Mouse (Mus musculus): Measurements from ENCODE around the gene Nln.

Nln gene

DNA sequence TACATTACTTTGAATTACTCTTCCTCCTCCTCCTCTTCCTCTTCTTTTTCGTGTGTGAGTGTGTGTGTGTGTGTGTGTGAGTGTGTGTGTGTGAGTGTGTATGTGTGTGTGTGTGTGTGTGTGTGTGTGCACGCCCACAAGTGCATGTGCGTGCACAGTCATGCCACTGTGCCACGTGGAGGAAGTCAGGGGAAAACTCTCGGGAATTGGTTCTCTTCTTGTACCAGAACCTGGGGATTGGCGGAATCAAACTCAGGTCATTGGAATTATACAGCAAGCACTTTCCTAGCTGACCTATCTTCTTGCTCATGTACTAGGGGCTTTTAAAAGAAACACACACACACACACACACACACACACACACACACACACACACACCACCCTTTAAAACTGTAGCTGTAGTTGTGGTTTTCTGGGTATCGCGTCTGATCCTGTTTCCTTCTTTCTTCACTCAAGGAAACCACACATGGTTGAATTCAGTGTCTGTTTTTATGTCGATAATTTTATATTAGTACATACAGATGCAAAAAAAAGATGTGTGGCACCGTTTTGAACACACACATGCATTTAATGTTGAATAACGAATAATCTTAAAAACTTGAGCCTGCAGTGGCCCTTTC lies 97.1 kb downstream of the Nln start:
- no peak for DNase-seq

DNA sequence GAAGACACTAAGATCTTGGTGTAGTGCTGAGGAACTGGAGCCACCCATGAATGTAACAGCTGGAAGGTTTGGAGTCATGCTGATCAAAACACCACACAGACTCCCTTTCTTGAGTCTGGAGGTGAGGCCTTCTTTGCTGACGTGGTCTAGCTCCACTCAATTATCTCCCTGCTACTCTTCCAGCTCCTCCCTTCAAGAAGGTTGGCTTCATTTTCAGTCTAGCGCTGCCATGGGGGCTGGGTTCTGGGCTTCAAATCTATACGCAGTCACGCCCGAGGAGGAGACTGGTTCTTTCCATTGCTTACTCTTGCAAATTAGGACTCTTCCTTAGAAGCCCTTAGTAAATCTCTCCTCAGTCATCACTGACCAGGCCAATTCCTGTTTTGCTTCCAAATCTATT lies 98.1 kb downstream of the Nln start:
- DNase-seq: no peak

DNA sequence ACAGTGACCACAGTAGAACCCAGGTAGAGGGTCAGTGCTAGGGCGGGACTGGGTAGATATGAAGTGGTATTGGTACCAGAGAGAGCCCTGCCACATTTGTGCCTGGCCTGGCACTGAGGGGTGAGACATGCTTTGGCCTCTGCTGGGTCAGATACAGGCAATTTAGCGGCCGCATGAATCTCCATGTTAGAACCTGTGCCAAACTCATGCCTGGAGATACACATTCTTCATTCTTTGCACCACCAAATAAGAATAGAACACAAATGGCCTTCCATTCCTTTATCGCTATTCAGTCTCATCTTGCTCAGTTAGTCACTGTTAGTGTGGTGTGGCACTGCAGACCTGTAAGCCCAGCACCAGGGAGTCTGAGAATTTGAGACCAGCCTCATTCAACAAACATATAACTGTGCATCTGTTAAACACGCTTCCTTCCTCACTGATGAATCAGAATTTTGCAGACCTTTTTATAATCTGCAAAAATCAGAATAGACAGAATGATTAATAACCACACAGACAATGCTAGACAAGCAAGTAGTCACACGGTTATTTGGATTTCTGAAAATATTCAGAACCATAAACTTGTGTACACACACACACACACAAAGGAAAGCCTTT lies 104.1 kb downstream of the Nln start:
- no peak for DNase-seq

DNA sequence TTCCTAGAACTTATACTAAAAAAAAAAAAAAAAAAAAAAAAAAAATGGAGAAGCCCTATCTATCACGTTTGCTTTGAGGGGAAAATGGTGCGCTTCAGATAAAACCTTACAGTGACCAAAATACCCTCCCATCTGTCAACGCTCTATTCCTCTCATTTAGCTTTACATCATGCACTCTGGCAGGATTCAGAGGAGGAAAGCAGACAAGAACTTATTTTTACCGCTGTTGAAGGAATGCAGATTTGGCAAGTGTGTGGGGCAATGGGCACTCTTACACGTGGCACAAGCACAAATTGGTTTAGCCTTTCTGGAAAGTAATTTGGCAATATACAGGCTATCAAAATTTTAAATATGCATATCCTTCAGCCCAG lies 115.3 kb downstream of the Nln start:
- DNase-seq: no peak

DNA sequence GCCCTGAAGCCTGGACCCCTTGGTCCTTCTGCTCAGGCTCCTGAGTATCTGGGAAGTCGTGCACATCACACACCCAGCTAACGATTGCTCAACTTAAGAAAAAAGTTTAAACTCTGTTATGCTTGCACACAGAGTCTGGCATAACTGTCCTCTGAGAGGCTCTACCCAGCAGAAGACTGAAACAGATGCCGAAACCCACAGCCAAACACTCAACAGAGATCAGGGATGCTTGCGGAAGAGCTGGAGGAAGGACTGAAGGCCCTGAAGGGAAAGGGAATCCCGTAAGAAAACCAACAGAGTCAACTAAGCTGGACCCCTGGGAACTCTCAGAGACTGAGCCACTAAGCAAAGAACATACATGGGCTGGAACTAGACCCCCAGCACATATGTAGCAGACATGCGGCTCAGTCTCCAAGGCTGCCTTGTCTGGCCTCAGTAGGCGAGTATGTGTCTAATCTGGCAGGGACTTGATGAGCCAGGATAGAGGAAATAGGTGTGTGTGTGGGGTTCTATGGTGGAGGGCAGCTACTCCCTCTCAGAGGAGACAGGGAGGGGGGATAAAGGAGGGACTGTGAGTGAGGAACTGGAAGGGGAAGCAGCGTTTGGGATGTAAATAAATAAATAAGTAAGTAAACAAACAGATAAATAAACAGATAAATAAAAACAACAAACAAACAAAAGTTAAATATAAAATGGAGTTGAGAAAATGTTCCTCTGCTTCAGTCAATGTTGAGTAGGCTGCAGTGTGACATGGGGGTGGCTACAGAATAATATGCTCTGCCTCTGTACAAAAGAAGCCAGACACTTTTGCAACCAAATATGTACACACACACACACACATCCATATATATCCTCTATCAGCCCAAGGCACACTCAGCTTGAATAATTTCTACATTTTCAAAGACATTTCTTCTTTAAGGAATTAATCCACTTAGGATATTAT lies 116.0 kb downstream of the Nln start:
- DNase-seq: no peak

DNA sequence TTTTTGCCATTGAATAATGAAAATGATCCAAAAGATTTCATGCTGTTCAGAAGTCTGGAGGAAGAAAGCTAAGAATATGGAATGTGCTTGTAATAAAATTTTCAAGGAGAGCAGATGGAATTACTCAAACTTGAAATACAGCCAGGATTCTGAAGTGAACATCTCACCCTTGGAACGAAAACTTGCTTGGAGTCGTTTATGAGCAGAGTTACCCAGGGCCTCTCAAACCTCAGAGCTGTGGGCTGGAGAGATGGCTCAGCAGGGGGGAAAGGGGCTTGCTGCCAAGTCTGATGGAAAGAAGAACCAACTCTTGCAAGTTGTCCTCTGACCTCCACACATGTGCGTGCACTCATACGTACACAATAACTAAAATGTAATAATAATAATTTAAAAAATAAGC lies 122.8 kb downstream of the Nln start:
- peak; percentile 63 for DNase-seq

DNA sequence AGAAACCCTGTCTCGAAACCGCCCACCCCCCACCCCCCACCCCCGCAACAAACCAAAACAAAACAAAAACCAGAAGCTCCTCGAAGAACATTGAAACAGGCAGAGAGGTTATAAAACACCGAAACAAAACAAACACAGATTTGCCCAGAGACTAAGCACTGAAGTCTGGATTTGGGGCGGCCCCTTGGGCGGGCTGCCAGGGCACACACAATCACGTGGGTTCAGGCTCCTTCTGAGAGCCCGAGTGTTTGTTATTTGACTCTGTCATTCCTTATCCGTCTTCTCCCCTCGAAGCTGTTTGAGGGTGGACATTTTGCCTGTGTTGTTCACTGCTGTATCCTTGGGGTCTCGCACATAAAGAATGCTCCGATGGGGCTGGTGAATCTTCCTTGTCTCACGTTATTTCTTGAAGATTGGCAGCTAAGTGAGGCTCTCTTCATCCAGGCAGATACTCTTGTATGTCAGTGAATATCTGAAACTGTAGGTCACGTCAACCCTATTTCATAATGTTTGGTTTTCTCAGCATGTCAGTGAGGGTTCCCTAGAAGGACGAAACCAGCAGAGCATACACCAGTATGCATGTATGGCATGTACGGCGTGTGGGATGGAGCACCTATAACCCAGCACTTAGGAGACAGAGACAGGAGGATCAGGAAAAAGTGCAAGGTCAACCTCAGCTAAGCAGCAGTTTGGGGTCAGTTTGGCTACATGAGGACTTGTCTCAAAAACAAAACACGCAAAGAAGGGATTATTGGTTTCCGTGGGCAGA lies 123.7 kb downstream of the Nln start:
- peak; percentile 51 for DNase-seq

DNA sequence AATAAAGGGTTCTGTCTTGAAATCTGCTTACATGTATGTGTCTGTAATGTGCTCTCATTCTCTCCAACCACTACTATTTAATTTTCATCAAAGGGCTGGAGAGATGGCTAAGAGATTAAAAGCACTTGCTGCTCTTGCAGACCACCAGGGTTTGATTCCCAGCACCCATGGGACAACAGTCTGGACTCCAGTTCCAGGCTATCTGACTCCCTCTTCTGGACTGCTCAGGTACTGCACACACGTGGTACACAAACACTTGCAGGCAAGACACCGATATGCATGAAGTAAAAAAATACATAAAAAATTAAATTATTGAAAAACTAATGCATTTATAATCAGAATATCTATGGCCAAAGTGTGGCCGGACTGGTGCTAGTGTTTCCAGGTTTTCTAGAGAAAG lies 127.0 kb downstream of the Nln start:
- peak; percentile 24 for DNase-seq

DNA sequence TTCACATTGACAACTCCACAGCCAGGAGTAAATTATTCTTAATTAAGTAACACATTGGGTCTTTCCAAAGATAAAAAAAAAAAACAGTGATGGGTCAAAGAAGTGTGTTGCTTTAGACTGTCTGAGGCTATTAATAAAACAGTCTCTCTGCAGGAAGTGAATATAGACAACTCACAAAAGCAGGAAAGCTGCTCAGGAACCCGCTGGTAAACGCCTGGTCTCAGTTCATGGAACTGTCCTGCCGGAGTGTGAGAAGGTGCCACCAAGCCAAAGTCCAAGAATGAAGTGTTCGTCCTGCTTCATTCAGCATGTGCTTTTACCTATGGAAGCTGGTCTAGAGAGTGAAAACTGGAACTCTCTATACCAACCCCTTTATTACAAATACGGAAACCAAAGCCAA lies 129.0 kb downstream of the Nln start:
- DNase-seq: no peak

DNA sequence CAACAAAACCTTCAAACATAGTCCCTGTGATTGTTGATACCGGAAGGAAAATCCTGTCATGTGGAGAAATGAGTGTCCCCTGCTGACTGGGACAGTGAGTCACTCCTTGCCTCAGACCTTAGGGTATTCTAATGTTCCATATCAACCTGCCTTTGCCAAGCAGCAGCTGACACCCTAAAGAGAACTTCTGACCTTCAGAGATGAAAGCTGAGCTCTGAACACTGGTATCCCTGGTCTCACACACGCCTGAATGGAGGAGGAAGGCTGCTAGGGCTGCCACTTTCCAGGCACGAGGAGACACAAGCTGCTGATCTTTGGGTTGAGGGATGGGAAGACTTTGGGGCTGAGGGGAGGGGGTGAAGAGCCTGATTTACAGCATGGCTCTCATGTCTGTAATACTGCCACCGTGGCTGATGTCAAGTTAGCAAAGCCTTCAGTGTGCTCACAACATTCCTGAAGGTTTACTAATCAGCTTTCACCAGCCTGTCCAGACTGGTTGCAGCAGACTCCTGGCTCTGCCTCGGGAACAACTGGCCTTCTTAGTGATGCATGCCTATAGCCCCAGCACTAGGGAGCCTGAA lies 131.0 kb downstream of the Nln start:
- DNase-seq: peak; percentile 51

DNA sequence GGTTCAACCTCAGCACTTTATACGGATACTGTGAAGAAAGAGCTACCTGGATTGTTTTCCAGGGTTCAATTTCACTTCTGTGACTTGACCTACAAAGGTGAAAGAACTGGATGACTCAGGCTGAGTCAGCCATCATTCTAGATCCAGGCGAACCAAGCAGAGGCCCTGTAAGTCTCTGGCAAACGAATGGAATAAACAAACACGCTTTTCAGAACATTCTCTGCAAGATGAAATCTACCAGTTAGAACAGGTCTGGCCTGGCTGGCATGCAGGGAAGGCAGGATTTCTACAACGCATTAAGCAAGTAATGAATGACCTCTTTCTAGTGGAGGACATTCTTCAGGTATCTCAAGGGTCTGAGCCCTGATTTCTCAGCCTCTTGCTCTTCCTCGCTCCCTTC lies 131.6 kb downstream of the Nln start:
- peak; percentile 51 for DNase-seq

DNA sequence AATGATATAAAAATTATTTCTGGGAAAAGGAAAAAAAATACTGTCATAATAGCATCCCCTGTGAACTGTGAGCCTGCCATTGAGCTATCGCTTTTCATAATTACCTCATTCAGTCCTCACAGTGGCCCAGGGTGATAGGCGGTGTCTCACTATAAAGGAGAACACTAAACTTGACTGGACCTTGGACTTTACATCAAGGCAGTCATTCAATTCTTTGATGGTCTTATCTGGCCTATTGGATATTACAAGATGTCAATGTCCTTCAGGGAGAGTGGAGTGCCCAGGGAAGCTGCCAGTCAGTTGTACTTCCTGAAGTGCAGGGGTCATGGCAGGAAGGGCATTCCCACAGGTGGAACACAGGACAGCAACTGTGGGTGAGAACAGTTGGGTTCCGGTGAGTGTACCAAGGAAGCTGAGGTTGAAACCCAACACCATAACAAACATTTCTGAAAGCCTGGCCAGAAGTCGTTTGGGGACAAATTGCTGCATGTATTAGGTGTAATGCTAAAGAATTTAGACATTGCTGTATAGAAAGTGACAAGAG lies 133.2 kb downstream of the Nln start:
- DNase-seq: no peak

DNA sequence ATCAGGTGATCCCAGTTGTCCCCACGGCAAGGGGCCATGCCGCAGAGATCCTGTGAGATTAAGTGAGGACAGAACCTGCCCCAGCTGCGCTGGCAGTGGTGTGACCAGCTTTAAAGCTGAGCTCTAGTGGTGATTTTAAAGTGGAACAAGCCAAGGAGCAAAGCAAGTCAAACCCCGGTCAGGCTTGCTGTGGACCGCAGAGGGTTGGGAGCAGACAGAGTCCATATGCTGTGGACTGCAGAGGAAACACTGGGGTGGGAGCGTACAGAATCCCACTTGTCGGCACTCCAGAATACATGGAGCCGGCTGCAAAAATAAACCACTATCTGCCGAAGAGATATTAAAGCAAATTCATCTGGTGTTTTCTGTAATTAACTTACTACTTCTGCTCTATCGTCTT lies 134.3 kb downstream of the Nln start:
- DNase-seq: peak; percentile 39

DNA sequence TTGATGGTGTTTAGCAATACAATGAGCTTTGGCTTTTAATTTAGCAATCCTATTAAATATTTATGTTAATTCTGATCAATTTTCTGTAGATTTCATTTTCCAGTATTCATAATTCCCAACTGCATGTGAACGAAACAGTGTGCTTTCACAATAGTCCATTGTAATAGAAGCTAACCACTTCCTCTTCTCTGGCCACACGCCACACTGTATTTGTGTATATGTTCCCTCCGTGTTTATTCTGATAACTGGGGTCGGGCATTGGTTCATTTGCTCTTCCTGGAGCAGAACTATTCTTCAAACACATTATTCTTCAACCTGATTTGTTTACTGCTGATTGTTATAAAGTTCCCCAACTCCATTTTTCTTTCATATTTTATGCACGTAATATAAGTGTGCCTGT lies 135.4 kb downstream of the Nln start:
- DNase-seq: no peak

Measured in kidney, postnatal 10 days (tissue).